Comparison of ENCODE assay signal across 19 mouse cellular contexts in the genomic region with DNA sequence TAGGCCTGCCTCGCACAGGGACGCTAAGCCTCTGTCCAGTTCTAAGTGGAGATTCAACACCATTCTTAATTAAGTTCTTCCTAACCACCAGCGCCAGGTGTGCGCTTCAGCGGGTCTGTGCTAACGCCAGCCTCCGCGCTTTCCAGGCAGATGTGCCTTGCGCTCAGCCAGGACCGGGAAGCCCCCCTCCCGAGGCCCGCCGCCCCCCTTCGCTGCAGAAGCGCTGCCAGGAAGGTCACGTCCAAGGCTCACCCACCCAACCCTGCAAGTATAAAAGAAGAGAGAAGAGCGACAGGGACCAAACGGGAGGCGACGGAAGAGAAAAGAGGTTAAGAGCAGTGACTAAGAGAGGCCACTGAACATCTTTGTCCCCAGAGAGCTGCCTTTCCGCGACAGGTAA. TPM values are rescaled to one million over a fixed set of nuclear protein-coding genes. Genes with fewer than 3 reads are reported as not detected.
DNase-seq lines count a peak whose midpoint lies in the region; ATAC-seq lines count a peak whose summit lies in the region.
"Had no signal": no experiment of that assay in that cellular context is flagged by ENCODE, and none has a peak within 500 bp of the region (broad histone marks: within the 10 kb centered on the region; RNA-seq: fewer than 3 reads in every experiment).

Gene Pomc, plus strand, starts transcription at position 301 of the 400 bp plus-strand sequence.

- no peak for ATAC-seq in forebrain, embryonic 13.5 days
- ATAC-seq in forebrain, embryonic 16.5 days: no peak
- ATAC-seq in midbrain, embryonic 14.5 days (ENCODE audit: low FRiP score, low TSS enrichment): no peak
- ATAC-seq in embryonic facial prominence, embryonic 14.5 days (ENCODE audit: low read depth): no peak
- ATAC-seq in neural tube, embryonic 15.5 days (ENCODE audit: low FRiP score): no peak

- H3K27me3 ChIP-seq in forebrain, embryonic 13.5 days: peaks cover 33% of the 10 kb centered on the region
- peaks cover 26% of the 10 kb centered on the region for H3K27me3 ChIP-seq in forebrain, embryonic 16.5 days (replicated peaks; ENCODE audit: control insufficient read depth, insufficient read depth, low read length)
- H3K27me3 ChIP-seq in midbrain, embryonic 14.5 days (ENCODE audit: control insufficient read depth, insufficient read depth, low read length): peaks cover 9% of the 10 kb centered on the region; the same call in 1 of the 2 replicates
- peaks cover 42% of the 10 kb centered on the region for H3K27me3 ChIP-seq in midbrain, embryonic 10.5 days (ENCODE audit: low read depth, poor library complexity, severe bottlenecking)
- H3K27me3 ChIP-seq in embryonic facial prominence, embryonic 14.5 days (replicated peaks; ENCODE audit: control insufficient read depth, insufficient read depth, low read length): peaks cover 16% of the 10 kb centered on the region
- H3K27me3 ChIP-seq in neural tube, embryonic 15.5 days (replicated peaks): peaks cover 27% of the 10 kb centered on the region

- no peak within 1 kb of the TSS for H3K4me3 ChIP-seq in forebrain, embryonic 13.5 days
- no peak within 1 kb of the TSS for H3K4me3 ChIP-seq in forebrain, embryonic 16.5 days (replicated peaks; ENCODE audit: low read length)
- H3K4me3 ChIP-seq in midbrain, embryonic 14.5 days (replicated peaks; ENCODE audit: low read depth, low read length): no peak within 1 kb of the TSS
- H3K4me3 ChIP-seq in midbrain, embryonic 10.5 days: no peak within 1 kb of the TSS
- no peak within 1 kb of the TSS for H3K4me3 ChIP-seq in embryonic facial prominence, embryonic 14.5 days (ENCODE audit: low read depth, low read length)
- no peak within 1 kb of the TSS for H3K4me3 ChIP-seq in neural tube, embryonic 15.5 days (replicated peaks)
- H3K4me3 ChIP-seq: embryonic facial prominence, embryonic 12.5 days; heart, embryonic 13.5 days; layer of hippocampus, adult 2 months; limb, embryonic 15.5 days; liver, embryonic 15.5 days; neural tube, embryonic 12.5 days had no signal

- peak; percentile 9 for DNase-seq in midbrain, embryonic 14.5 days
- no peak for DNase-seq in midbrain, embryonic 10.5 days (ENCODE audit: low spot score)
- no peak for DNase-seq in embryonic facial prominence, embryonic 14.5 days (ENCODE audit: low spot score)
- no peak for DNase-seq in T-cell, adult 2 months (ENCODE audit: low spot score)
- no peak for DNase-seq in cerebellum, adult 9-11 months
- DNase-seq: cerebellum, adult 8-10 months; kidney, postnatal 14 days; right cerebral cortex, postnatal 14 days had no signal

- H3K9ac ChIP-seq in forebrain, embryonic 13.5 days: no peak within 1 kb of the TSS
- H3K9ac ChIP-seq in forebrain, embryonic 16.5 days (replicated peaks; ENCODE audit: low read depth, low read length): no peak within 1 kb of the TSS
- H3K9ac ChIP-seq in midbrain, embryonic 14.5 days (replicated peaks; ENCODE audit: low read length): no peak within 1 kb of the TSS
- no peak within 1 kb of the TSS for H3K9ac ChIP-seq in embryonic facial prominence, embryonic 14.5 days (ENCODE audit: low read depth, low read length)
- no peak within 1 kb of the TSS for H3K9ac ChIP-seq in neural tube, embryonic 15.5 days (replicated peaks)
- H3K9ac ChIP-seq: embryonic facial prominence, embryonic 12.5 days; heart, embryonic 13.5 days; limb, embryonic 15.5 days; liver, embryonic 15.5 days; neural tube, embryonic 12.5 days had no signal

- 0 out of 2 replicates have a peak, but pooled peaks cover 3% of the 10 kb centered on the region for H3K4me1 ChIP-seq in forebrain, embryonic 13.5 days
- peaks cover 5% of the 10 kb centered on the region for H3K4me1 ChIP-seq in forebrain, embryonic 16.5 days (replicated peaks; ENCODE audit: control insufficient read depth, insufficient read depth, low read length)
- H3K4me1 ChIP-seq in midbrain, embryonic 14.5 days (ENCODE audit: control insufficient read depth, insufficient read depth, low read length): peaks cover 6% of the 10 kb centered on the region; the same call in 1 of the 2 replicates
- H3K4me1 ChIP-seq in midbrain, embryonic 10.5 days: peaks cover 10% of the 10 kb centered on the region
- H3K4me1 ChIP-seq in embryonic facial prominence, embryonic 14.5 days (ENCODE audit: control insufficient read depth, insufficient read depth, low read length): 0 out of 2 replicates have a peak, but pooled peaks cover 2% of the 10 kb centered on the region
- H3K4me1 ChIP-seq in neural tube, embryonic 15.5 days: peaks cover 9% of the 10 kb centered on the region
- H3K4me1 ChIP-seq: embryonic facial prominence, embryonic 12.5 days; limb, embryonic 15.5 days; neural tube, embryonic 12.5 days had no signal

- H3K36me3 ChIP-seq in forebrain, embryonic 13.5 days (ENCODE audit: poor library complexity, severe bottlenecking): no peaks in the 10 kb centered on the region
- no peaks in the 10 kb centered on the region for H3K36me3 ChIP-seq in forebrain, embryonic 16.5 days (ENCODE audit: control insufficient read depth, insufficient read depth)
- no peaks in the 10 kb centered on the region for H3K36me3 ChIP-seq in midbrain, embryonic 14.5 days (ENCODE audit: control insufficient read depth, insufficient read depth, low read length)
- H3K36me3 ChIP-seq in midbrain, embryonic 10.5 days: no peaks in the 10 kb centered on the region
- no peaks in the 10 kb centered on the region for H3K36me3 ChIP-seq in embryonic facial prominence, embryonic 14.5 days (ENCODE audit: control insufficient read depth, insufficient read depth, low read length)
- no peaks in the 10 kb centered on the region for H3K36me3 ChIP-seq in neural tube, embryonic 15.5 days
- H3K36me3 ChIP-seq: embryonic facial prominence, embryonic 12.5 days; G1E; heart, embryonic 13.5 days; limb, embryonic 15.5 days; liver, embryonic 15.5 days; neural tube, embryonic 12.5 days had no signal

- H3K4me2 ChIP-seq in forebrain, embryonic 13.5 days: no peak within 1 kb of the TSS
- no peak within 1 kb of the TSS for H3K4me2 ChIP-seq in forebrain, embryonic 16.5 days (ENCODE audit: low read length)
- peak within 1 kb of the TSS; percentile 33 for H3K4me2 ChIP-seq in midbrain, embryonic 14.5 days (ENCODE audit: low read length)
- H3K4me2 ChIP-seq in embryonic facial prominence, embryonic 14.5 days (ENCODE audit: low read depth, low read length): no peak within 1 kb of the TSS
- peak within 1 kb of the TSS; percentile 17 for H3K4me2 ChIP-seq in neural tube, embryonic 15.5 days
- H3K4me2 ChIP-seq: embryonic facial prominence, embryonic 12.5 days; heart, embryonic 13.5 days; limb, embryonic 15.5 days; liver, embryonic 15.5 days; neural tube, embryonic 12.5 days had no signal

- WGBS in forebrain, embryonic 13.5 days: 16% methylated on average over 22 of the region's 22 CpGs
- 17% methylated on average over 22 of the region's 22 CpGs for WGBS in forebrain, embryonic 16.5 days
- 17% methylated on average over 22 of the region's 22 CpGs for WGBS in midbrain, embryonic 14.5 days
- 22% methylated on average over 22 of the region's 22 CpGs for WGBS in midbrain, embryonic 10.5 days
- WGBS in embryonic facial prominence, embryonic 14.5 days: 18% methylated on average over 22 of the region's 22 CpGs
- WGBS in neural tube, embryonic 15.5 days: 20% methylated on average over 22 of the region's 22 CpGs

- no peaks in the 10 kb centered on the region for H3K9me3 ChIP-seq in forebrain, embryonic 13.5 days (replicated peaks)
- no peaks in the 10 kb centered on the region for H3K9me3 ChIP-seq in forebrain, embryonic 16.5 days (ENCODE audit: control insufficient read depth, low read length)
- H3K9me3 ChIP-seq in midbrain, embryonic 14.5 days (ENCODE audit: control insufficient read depth, low read length): no peaks in the 10 kb centered on the region
- no peaks in the 10 kb centered on the region for H3K9me3 ChIP-seq in midbrain, embryonic 10.5 days (replicated peaks)
- H3K9me3 ChIP-seq in embryonic facial prominence, embryonic 14.5 days (ENCODE audit: control insufficient read depth, low read length): no peaks in the 10 kb centered on the region
- no peaks in the 10 kb centered on the region for H3K9me3 ChIP-seq in neural tube, embryonic 15.5 days (replicated peaks)
- H3K9me3 ChIP-seq: embryonic facial prominence, embryonic 12.5 days; G1E; heart, embryonic 13.5 days; limb, embryonic 15.5 days; liver, embryonic 15.5 days; neural tube, embryonic 12.5 days had no signal

- no peak within 1 kb of the TSS for H3K27ac ChIP-seq in forebrain, embryonic 13.5 days
- no peak within 1 kb of the TSS for H3K27ac ChIP-seq in forebrain, embryonic 16.5 days (ENCODE audit: low read length)
- no peak within 1 kb of the TSS for H3K27ac ChIP-seq in midbrain, embryonic 14.5 days (replicated peaks; ENCODE audit: low read depth, low read length)
- H3K27ac ChIP-seq in midbrain, embryonic 10.5 days (replicated peaks): no peak within 1 kb of the TSS
- H3K27ac ChIP-seq in embryonic facial prominence, embryonic 14.5 days (replicated peaks; ENCODE audit: low read depth, low read length): no peak within 1 kb of the TSS
- H3K27ac ChIP-seq in neural tube, embryonic 15.5 days (replicated peaks): no peak within 1 kb of the TSS
- H3K27ac ChIP-seq: embryonic facial prominence, embryonic 12.5 days; heart, embryonic 13.5 days; layer of hippocampus, adult 2 months; limb, embryonic 15.5 days; liver, embryonic 15.5 days; macrophage; neural tube, embryonic 12.5 days had no signal

RNA-seq across cellular contexts. Expression of gene Pomc, which starts in this region (rescaled TPM):
- polyA plus RNA-seq in forebrain, embryonic 13.5 days (2015; fragmentation: Nextera tagmentation; extraction: Ambion mirVana): 13.1 and 24.1 TPM in 2 replicates
- polyA plus RNA-seq in forebrain, embryonic 16.5 days (2015; fragmentation: Nextera tagmentation; extraction: Ambion mirVana): 2.9 and 4.3 TPM in 2 replicates
- 4.5 and 5.4 TPM in 2 replicates for polyA plus RNA-seq in midbrain, embryonic 14.5 days (2014; fragmentation: Nextera tagmentation; extraction: Ambion mirVana)
- polyA plus RNA-seq in midbrain, embryonic 10.5 days (2016; fragmentation: Nextera tagmentation; extraction: Ambion mirVana): 7.8 and 8.2 TPM in 2 replicates
- 23.1 and 26.6 TPM in 2 replicates for polyA plus RNA-seq in embryonic facial prominence, embryonic 14.5 days (2014; fragmentation: Nextera tagmentation; extraction: Ambion mirVana)
- 3.0 and 3.7 TPM in 2 replicates for polyA plus RNA-seq in neural tube, embryonic 15.5 days (2015; fragmentation: Nextera tagmentation; extraction: Ambion mirVana)
- polyA plus RNA-seq: G1E had no signal

Comparison
In these comparisons a context has a peak if more than half of its experiments do, and no peak if none do; other contexts are left out.
1. H3K4me2 ChIP-seq: peak in midbrain, embryonic 14.5 days (single experiment) and neural tube, embryonic 15.5 days (single experiment); none in forebrain, embryonic 13.5 days (single experiment), forebrain, embryonic 16.5 days (single experiment) and embryonic facial prominence, embryonic 14.5 days (single experiment).